Mouse (Mus musculus): Measurements from ENCODE around the gene Mkks. TPM values are rescaled to one million over a fixed set of nuclear protein-coding genes. Genes with fewer than 3 reads are reported as not detected.
A peak's percentile ranks its signal among the peaks of the same experiment; 100 is the strongest.
"Not testable (repeated sequence)": the region's sequence is repeated elsewhere in the genome, so short reads cannot be mapped to it uniquely, and the experiment has no call there.

Mkks gene
- polyA plus RNA-seq, 1 experiment from 2014 or later = 13.3 TPM

- ATAC-seq (replicated peaks) = no peak
- Histone ChIP-seq H3K4me1 (peaks cover 9% of the 10 kb centered on the region), H3K4me3 (no peak overlapping the region), H3K27ac (replicated peaks) (no peak overlapping the region), H3K9me3 (no peaks in the 10 kb centered on the region), H3K27me3 (no peaks in the 10 kb centered on the region), H3K4me2 (replicated peaks) (no peak overlapping the region), H3K36me3 (no peaks in the 10 kb centered on the region), H3K9ac (replicated peaks) (no peak overlapping the region)
- WGBS = 65% methylated on average over 2 of the region's 2 CpGs
Measured at GRCm38 (mm10) chr2:136896131-136896530, 4.9 kb upstream of the Mkks start.

- Histone ChIP-seq H3K27me3 (no peaks in the 10 kb centered on the region), H3K4me3 (no peak overlapping the region), H3K27ac (replicated peaks) (no peak overlapping the region), H3K9ac (replicated peaks) (no peak overlapping the region), H3K4me2 (replicated peaks) (no peak overlapping the region), H3K4me1 (peaks cover 15% of the 10 kb centered on the region), H3K9me3 (no peaks in the 10 kb centered on the region), H3K36me3 (no peaks in the 10 kb centered on the region)
- 20% methylated on average over 2 of the region's 2 CpGs for whole genome bisulfite sequencing
- no peak for ATAC-seq (replicated peaks)
Measured at GRCm38 (mm10) chr2:136894494-136894893, 3.3 kb upstream of the Mkks start.

GRCm38 (mm10) chr2:136891951-136892371 lies 772 bp upstream of the Mkks start:
- Histone ChIP-seq H3K4me1 (peaks cover 19% of the 10 kb centered on the region), H3K4me3 (peak overlapping the region; percentile 88), H3K27ac (replicated peaks) (peak overlapping the region; percentile 98), H3K36me3 (no peaks in the 10 kb centered on the region), H3K4me2 (replicated peaks) (peak overlapping the region; percentile 51), H3K9ac (replicated peaks) (peak overlapping the region; percentile 84), H3K9me3 (no peaks in the 10 kb centered on the region), H3K27me3 (no peaks in the 10 kb centered on the region)
- ATAC-seq (replicated peaks) = peak; percentile 85
- WGBS = under 1% methylated on average over 23 of the region's 23 CpGs

GRCm38 (mm10) chr2:136890716-136891067 lies 497 bp downstream of the Mkks start:
- peak overlapping the region; percentile 98 for H3K27ac ChIP-seq (replicated peaks)
- peak overlapping the region; percentile 84 for H3K9ac ChIP-seq (replicated peaks)
- peaks cover 19% of the 10 kb centered on the region for H3K4me1 ChIP-seq
- not testable (repeated sequence) for ATAC-seq (replicated peaks); H3K9me3 ChIP-seq; H3K27me3 ChIP-seq; H3K36me3 ChIP-seq
- H3K4me2 ChIP-seq (replicated peaks) = peak overlapping the region; percentile 48
- WGBS = 6% methylated on average over 15 of the region's 15 CpGs
- H3K4me3 ChIP-seq = peak overlapping the region; percentile 88

GRCm38 (mm10) chr2:136886846-136887245 lies 4.3 kb downstream of the Mkks start:
- Histone ChIP-seq H3K27ac (replicated peaks) (no peak overlapping the region), H3K9me3 (no peaks in the 10 kb centered on the region), H3K4me3 (no peak overlapping the region), H3K36me3 (peaks cover 20% of the 10 kb centered on the region), H3K9ac (replicated peaks) (no peak overlapping the region), H3K27me3 (no peaks in the 10 kb centered on the region), H3K4me2 (replicated peaks) (no peak overlapping the region), H3K4me1 (peaks cover 10% of the 10 kb centered on the region; the same call in 1 of the 2 replicates)
- 55% methylated on average over 4 of the region's 4 CpGs for WGBS
- no peak for ATAC-seq (replicated peaks)

- Histone ChIP-seq H3K4me3 (no peak within 1 kb of the TSS), H3K36me3 (peaks cover 31% of the 10 kb centered on the region), H3K9ac (replicated peaks) (no peak within 1 kb of the TSS), H3K27ac (replicated peaks) (no peak within 1 kb of the TSS), H3K27me3 (no peaks in the 10 kb centered on the region), H3K4me1 (peaks cover 10% of the 10 kb centered on the region; the same call in 1 of the 2 replicates), H3K9me3 (no peaks in the 10 kb centered on the region), H3K4me2 (replicated peaks) (no peak within 1 kb of the TSS)
- no peak for ATAC-seq (replicated peaks)
- 95% methylated on average over 2 of the region's 2 CpGs for WGBS
Measured at GRCm38 (mm10) chr2:136885579-136885978, 5.6 kb downstream of the Mkks start, which contains the start of gene AL731706.2. Gene AL731706.2, minus strand, starts transcription at chr2:136885679.

- Histone ChIP-seq H3K9ac (replicated peaks) (no peak overlapping the region), H3K4me3 (no peak overlapping the region), H3K27ac (replicated peaks) (no peak overlapping the region; the same call in 1 of the 2 replicates), H3K36me3 (no peaks in the 10 kb centered on the region), H3K4me2 (replicated peaks) (no peak overlapping the region), H3K9me3 (no peaks in the 10 kb centered on the region), H3K4me1 (peaks cover 13% of the 10 kb centered on the region), H3K27me3 (no peaks in the 10 kb centered on the region)
- ATAC-seq (replicated peaks) = no peak; the same call in 1 of the 2 replicates
- WGBS = 9% methylated on average over 5 of the region's 5 CpGs
Measured at GRCm38 (mm10) chr2:136854543-136855388, 36.4 kb downstream of the Mkks start.

GRCm38 (mm10) chr2:136850366-136850765 lies 40.8 kb downstream of the Mkks start:
- Histone ChIP-seq H3K9ac (replicated peaks) (no peak overlapping the region), H3K4me1 (peaks cover 13% of the 10 kb centered on the region), H3K27me3 (no peaks in the 10 kb centered on the region), H3K4me3 (no peak overlapping the region), H3K36me3 (no peaks in the 10 kb centered on the region), H3K9me3 (no peaks in the 10 kb centered on the region), H3K4me2 (replicated peaks) (no peak overlapping the region), H3K27ac (replicated peaks) (no peak overlapping the region)
- no peak for ATAC-seq (replicated peaks)
- 75% methylated on average over 3 of the region's 3 CpGs for WGBS

GRCm38 (mm10) chr2:136837994-136838393 lies 53.2 kb downstream of the Mkks start:
- 21% methylated on average over 1 of the region's 1 CpGs for WGBS
- Histone ChIP-seq H3K27me3 (no peaks in the 10 kb centered on the region), H3K36me3 (no peaks in the 10 kb centered on the region), H3K4me2 (replicated peaks) (no peak overlapping the region), H3K9ac (replicated peaks) (no peak overlapping the region), H3K4me1 (no peaks in the 10 kb centered on the region), H3K4me3 (no peak overlapping the region), H3K27ac (replicated peaks) (no peak overlapping the region), H3K9me3 (no peaks in the 10 kb centered on the region)
- ATAC-seq (replicated peaks) = no peak

GRCm38 (mm10) chr2:136835882-136836281 lies 55.3 kb downstream of the Mkks start:
- Histone ChIP-seq H3K27ac (replicated peaks) (no peak overlapping the region), H3K4me1 (no peaks in the 10 kb centered on the region), H3K9ac (replicated peaks) (no peak overlapping the region), H3K36me3 (no peaks in the 10 kb centered on the region), H3K9me3 (no peaks in the 10 kb centered on the region), H3K27me3 (no peaks in the 10 kb centered on the region), H3K4me3 (no peak overlapping the region), H3K4me2 (replicated peaks) (no peak overlapping the region)
- 75% methylated on average over 3 of the region's 3 CpGs for WGBS
- no peak for ATAC-seq (replicated peaks)

GRCm38 (mm10) chr2:136834715-136835075 lies 56.5 kb downstream of the Mkks start:
- no peaks in the 10 kb centered on the region for H3K36me3 ChIP-seq
- no peak overlapping the region for H3K27ac ChIP-seq (replicated peaks)
- H3K4me3 ChIP-seq = no peak overlapping the region
- ATAC-seq (replicated peaks) = no peak
- no peaks in the 10 kb centered on the region for H3K9me3 ChIP-seq
- 96% methylated on average over 1 of the region's 1 CpGs for WGBS
- no peaks in the 10 kb centered on the region for H3K4me1 ChIP-seq
- no peak overlapping the region for H3K9ac ChIP-seq (replicated peaks)
- no peaks in the 10 kb centered on the region for H3K27me3 ChIP-seq
- no peak overlapping the region for H3K4me2 ChIP-seq (replicated peaks)

- no peak overlapping the region for H3K27ac ChIP-seq (replicated peaks)
- H3K4me2 ChIP-seq (replicated peaks) = no peak overlapping the region
- H3K4me1 ChIP-seq = no peaks in the 10 kb centered on the region
- no peak overlapping the region for H3K4me3 ChIP-seq
- no peaks in the 10 kb centered on the region for H3K9me3 ChIP-seq
- H3K36me3 ChIP-seq = no peaks in the 10 kb centered on the region
- no peak for ATAC-seq (replicated peaks)
- H3K9ac ChIP-seq (replicated peaks) = no peak overlapping the region
- no peaks in the 10 kb centered on the region for H3K27me3 ChIP-seq
- 79% methylated on average over 3 of the region's 3 CpGs for WGBS
Measured at GRCm38 (mm10) chr2:136833976-136834714, 57.0 kb downstream of the Mkks start.

All from forebrain, embryonic 15.5 days (tissue).